Mouse (Mus musculus) cerebellum, adult 2 months (tissue): ENCODE results near the gene Hist1h2ac. TPM values are rescaled to one million over a fixed set of nuclear protein-coding genes. Genes with fewer than 3 reads are reported as not detected.
"Not testable (repeated sequence)": the region's sequence is repeated elsewhere in the genome, so short reads cannot be mapped to it uniquely, and the experiment has no call there.

Source experiments
- DNase-seq, 2 experiments: peaks; one replicate each; pipeline ENCODE4 v3.0.0; 2021
- H3K27ac ChIP-seq: fragments of 200-500 bp; 2 replicates; pipeline ENCODE4 v1.5.1; 2012; ENCODE audit warnings: low read length, control low read depth, inconsistent platforms; ENCODE audit not compliant: insufficient read depth
- H3K27me3 ChIP-seq: fragments of 200-500 bp; 2 replicates; pipeline ENCODE4 v1.6.1; 2012; ENCODE audit warnings: inconsistent platforms, mild to moderate bottlenecking, low read length, moderate library complexity; ENCODE audit not compliant: control insufficient read depth, insufficient read depth
- H3K4me1 ChIP-seq: fragments of 200-500 bp; 2 replicates; pipeline ENCODE4 v1.6.1; 2011; ENCODE audit warnings: low read length; ENCODE audit not compliant: control insufficient read depth, insufficient read depth
- H3K4me3 ChIP-seq: fragments of 200-500 bp; replicated peaks from 2 replicates; pipeline ENCODE3; 2011; ENCODE audit warnings: mild to moderate bottlenecking, low read depth, low read length, control low read depth; ENCODE audit not compliant: insufficient read depth
- CTCF ChIP-seq: fragments of 200-500 bp; IDR thresholded peaks from 2 replicates; pipeline ENCODE4 v1.5.1; 2011; ENCODE audit warnings: low read depth, mild to moderate bottlenecking, control low read depth, low read length, moderate library complexity, borderline replicate concordance; ENCODE audit not compliant: insufficient read depth
- POLR2A ChIP-seq: fragments of 200-500 bp; IDR thresholded peaks from 2 replicates; pipeline ENCODE4 v1.6.1; 2011; ENCODE audit warnings: low read length, control low read depth, borderline replicate concordance; ENCODE audit not compliant: insufficient read depth
- WGBS: fragments of 180-500 bp; shearing (Covaris S2); methylation state at CpG from one replicate; pipeline ENCODE4 v1.1.7; 2018; 5-methylcytosine and 5-hydroxymethylcytosine counted together
- polyA plus RNA-seq: library from polyadenylated mRNA; depleted of rRNA; stranded (reverse); fragments of >200 nt; gene quantifications from 2 replicates; pipeline ENCODE4 v1.2.3, GENCODE M21; 2012; rRNA removed

The Hist1h2ac gene
- 0.85 and 1.1 TPM in 2 replicates for polyA plus RNA-seq

DNA sequence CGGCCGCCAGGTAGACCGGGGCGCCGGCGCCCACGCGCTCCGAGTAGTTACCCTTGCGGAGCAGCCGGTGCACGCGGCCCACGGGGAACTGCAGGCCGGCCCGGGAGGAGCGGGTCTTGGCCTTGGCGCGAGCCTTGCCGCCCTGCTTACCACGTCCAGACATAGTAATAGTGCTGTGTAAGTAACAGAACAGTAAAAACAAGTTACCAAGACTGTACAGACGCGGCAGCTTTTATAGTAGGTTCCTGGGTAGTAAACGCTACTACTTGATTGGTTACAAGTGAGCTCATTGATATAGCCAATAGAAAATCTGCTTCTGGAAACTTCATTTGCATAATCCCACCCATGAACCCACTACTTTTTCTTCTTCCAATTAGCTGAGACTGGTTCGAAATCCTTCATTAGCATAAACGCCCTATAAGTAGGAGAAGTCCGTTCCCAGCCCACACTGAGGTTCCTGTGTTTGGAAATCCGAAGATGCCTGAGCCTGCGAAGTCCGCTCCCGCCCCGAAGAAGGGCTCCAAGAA is at the start of gene Hist1h2ac, which contains the start of gene Hist1h2bc:
Gene Hist1h2ac, minus strand, starts transcription at position 194 of the 527 bp plus-strand sequence.
Gene Hist1h2bc, plus strand, starts transcription at position 445 of the 527 bp plus-strand sequence.
- Histone ChIP-seq H3K27ac (0 out of 2 replicates have a peak within 1 kb of the TSS, but pooled peaks have one; percentile 19), H3K27me3 (no peaks in the 10 kb centered on the region), H3K4me3 (peak within 1 kb of the TSS; percentile 54), H3K4me1 (peaks cover 5% of the 10 kb centered on the region; the same call in 1 of the 2 replicates)
- DNase-seq = peak; percentile 83 to 94
- no peak for TF ChIP-seq CTCF
- no peak for TF ChIP-seq POLR2A
- under 1% methylated on average over 24 of the region's 32 CpGs for WGBS

DNA sequence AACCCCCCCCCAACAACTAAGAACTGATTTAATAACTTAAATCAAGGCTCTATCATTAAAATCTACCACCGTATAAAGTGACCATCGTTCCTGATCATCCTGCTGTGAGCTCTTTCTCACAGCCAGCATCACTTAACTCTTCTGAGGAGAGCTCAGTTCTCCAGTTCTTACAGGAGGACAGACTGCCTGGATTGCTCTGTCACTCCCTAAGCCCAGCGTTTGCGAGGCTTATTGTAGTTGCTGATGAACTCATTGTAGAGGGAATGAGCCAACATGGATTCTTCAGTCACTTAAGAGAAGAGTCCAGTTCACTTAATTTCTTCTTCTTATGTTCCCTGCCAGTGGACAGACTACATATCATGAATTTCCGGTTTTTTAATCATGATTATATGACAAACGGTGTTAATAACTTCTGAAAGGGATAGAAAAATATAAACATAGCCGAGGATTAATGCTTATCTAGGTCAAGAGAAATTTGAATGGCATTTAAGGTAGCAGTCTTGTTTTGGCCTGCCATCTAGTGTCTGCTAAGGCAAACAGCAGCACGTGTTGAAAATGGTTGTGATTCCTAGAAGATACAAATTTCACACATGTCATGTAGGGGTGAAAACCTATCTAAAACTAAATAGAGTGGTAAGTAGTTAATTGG is 48.5 kb upstream of the Hist1h2ac start:
- peak in 1 of 2 experiments; percentile 37 for DNase-seq
- Histone ChIP-seq H3K27me3 (no peaks in the 10 kb centered on the region), H3K4me1 (no peaks in the 10 kb centered on the region), H3K27ac (no peak overlapping the region), H3K4me3 (no peak overlapping the region)
- WGBS = 17% methylated on average over 8 of the region's 8 CpGs
- TF ChIP-seq CTCF (peak; percentile 43; the same call in 1 of the 2 replicates), POLR2A (no peak)

DNA sequence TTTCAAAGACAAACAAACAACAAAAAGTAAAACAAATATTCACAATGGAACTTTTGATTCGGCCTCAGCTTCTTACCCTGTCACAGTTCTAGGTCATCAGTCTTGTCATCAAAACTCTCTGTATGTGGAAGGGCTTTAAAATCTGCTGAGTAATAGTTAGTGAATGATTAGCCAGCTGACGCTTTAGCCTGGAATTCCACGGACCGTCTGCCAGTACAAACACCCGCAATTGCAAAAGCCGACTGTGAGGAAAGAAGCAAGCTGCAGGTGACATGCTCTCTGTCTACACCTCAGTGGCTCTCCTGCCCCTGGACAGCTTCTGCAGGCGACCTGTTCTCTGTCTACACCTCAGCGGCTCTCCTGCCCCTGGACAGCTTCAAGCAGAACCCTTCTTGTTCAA is 46.7 kb upstream of the Hist1h2ac start:
- no peak for TF ChIP-seq POLR2A
- TF ChIP-seq CTCF = no peak
- no peaks in the 10 kb centered on the region for H3K4me1 ChIP-seq
- DNase-seq = no peak
- no peak overlapping the region for H3K4me3 ChIP-seq
- no peaks in the 10 kb centered on the region for H3K27me3 ChIP-seq
- 54% methylated on average over 8 of the region's 8 CpGs for WGBS
- no peak overlapping the region for H3K27ac ChIP-seq

DNA sequence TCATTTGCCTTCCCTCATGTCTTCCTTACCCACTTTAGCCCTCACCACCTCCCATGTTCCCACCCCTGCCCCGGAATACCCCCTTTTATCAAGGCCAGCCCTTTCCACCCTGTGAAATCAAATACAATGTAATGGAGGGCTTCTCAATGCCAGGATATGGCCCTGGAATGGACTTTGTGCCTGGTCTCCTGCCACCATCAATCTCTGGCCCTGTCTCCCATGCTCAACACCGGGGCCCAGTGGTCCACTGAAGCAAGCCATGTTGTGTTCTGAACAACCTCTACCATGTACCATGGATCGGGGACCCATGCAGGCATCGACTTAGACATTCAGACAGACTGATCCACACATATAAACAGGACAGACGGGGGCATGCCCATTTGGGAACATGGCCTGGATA is 46.0 kb upstream of the Hist1h2ac start:
- DNase-seq = no peak
- no peak overlapping the region for H3K4me3 ChIP-seq
- H3K27ac ChIP-seq = no peak overlapping the region
- no peaks in the 10 kb centered on the region for H3K27me3 ChIP-seq
- H3K4me1 ChIP-seq = no peaks in the 10 kb centered on the region
- TF ChIP-seq POLR2A (no peak), CTCF (no peak)
- WGBS = 95% methylated on average over 5 of the region's 5 CpGs

DNA sequence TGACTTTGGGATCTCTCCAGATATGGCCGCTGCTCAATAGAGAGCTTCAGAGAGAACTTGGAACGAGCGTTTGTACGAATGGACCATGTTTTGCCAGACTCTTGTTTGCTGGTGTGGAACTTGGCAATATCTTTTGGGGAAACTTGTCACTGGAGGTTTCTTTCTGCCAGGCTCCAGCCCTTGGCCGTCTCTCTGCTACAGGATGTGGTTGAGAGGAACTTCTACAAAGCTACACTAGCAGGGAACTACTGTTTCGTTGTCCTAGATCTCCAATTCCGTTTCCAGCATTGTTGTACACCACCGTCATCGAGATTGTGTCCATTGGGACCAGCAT is 45.4 kb upstream of the Hist1h2ac start:
- no peaks in the 10 kb centered on the region for H3K4me1 ChIP-seq
- WGBS = 72% methylated on average over 9 of the region's 9 CpGs
- no peak overlapping the region for H3K4me3 ChIP-seq
- H3K27me3 ChIP-seq = no peaks in the 10 kb centered on the region
- no peak for DNase-seq
- no peak for TF ChIP-seq CTCF
- TF ChIP-seq POLR2A = no peak
- H3K27ac ChIP-seq = no peak overlapping the region

DNA sequence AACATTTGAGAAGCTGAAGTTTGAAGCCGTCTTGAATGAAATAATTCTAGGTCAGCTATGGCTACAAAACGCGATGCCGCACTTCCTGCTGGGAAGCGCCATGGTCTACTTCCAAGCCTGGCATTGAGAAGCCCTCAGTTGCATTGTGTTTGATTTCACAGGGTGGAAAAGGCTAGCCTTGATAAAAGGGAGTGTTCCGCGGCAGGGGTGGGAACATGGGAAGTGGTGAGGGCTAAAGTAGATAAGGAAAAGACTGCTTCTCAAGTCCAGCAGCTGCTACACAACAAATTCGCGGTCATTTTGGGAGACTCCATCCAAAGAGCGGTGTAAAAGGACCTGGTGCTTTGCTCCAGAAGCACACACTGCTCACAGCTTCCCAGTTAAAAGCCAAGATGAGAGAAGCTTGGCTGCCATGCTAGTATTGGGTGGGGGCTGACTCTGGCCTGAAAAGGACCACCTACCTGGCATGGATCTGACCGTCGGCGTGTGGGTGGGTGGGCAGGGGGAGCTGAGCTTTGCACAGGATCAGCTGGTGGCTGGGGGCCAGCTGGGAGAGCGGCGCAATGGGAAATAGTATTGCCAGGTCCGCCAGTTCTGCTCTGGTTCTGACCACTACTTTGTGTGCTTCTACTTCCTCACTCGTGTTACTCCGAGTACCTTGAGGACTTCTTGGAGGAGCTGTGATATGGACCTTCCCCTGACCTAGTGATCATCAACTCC is 44.9 kb upstream of the Hist1h2ac start:
- TF ChIP-seq POLR2A (no peak), CTCF (no peak)
- Histone ChIP-seq H3K27ac (no peak overlapping the region), H3K4me3 (no peak overlapping the region), H3K4me1 (no peaks in the 10 kb centered on the region), H3K27me3 (no peaks in the 10 kb centered on the region)
- WGBS = 48% methylated on average over 18 of the region's 18 CpGs
- DNase-seq = no peak

DNA sequence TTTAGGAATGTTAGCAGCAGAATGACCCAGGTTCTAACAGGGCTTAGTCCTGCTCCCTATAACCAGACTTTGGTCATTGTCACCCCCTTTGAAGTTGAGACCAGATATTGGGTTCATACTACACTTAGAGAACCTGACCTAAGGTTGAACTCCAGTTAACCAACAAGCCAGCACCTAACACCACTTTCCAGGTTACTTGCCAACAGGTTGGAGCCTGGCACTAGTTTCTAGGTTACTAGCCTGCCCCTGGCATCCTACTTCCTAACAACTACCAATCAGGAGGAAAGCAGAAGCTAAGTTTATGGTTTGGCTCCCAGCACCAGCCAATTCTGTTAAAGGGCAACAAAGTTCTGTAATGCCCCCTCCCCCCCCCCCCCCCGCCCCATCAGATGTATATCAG is 41.5 kb upstream of the Hist1h2ac start:
- WGBS = 22% methylated on average over 1 of the region's 1 CpGs
- Histone ChIP-seq H3K27me3 (no peaks in the 10 kb centered on the region), H3K4me1 (no peaks in the 10 kb centered on the region), H3K27ac (no peak overlapping the region), H3K4me3 (no peak overlapping the region)
- no peak for DNase-seq
- TF ChIP-seq CTCF = no peak
- TF ChIP-seq POLR2A = no peak

DNA sequence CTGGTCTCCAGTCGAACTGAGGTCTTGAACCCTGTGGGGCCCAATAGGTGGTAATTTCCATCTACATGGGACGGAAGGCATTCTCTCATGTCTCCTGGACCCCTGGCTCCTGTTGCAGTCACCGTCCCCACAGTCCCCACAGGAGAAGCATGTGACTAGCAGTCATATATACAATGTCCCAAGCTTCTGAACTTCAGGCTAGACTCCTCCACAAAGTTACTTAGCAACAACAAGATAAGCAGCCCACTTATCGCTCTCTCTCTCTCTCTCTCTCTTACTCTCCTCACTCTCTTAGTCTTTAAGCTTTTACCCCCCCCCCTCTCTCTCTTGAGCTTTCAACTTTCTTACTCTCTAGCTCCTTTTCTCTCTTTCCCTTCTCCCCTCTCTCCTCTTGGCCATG is 40.5 kb upstream of the Hist1h2ac start:
- H3K4me1 ChIP-seq = no peaks in the 10 kb centered on the region
- no peak for DNase-seq
- H3K4me3 ChIP-seq = no peak overlapping the region
- H3K27me3 ChIP-seq = no peaks in the 10 kb centered on the region
- 83% methylated on average over 4 of the region's 4 CpGs for WGBS
- no peak overlapping the region for H3K27ac ChIP-seq
- TF ChIP-seq POLR2A (no peak), CTCF (no peak)

DNA sequence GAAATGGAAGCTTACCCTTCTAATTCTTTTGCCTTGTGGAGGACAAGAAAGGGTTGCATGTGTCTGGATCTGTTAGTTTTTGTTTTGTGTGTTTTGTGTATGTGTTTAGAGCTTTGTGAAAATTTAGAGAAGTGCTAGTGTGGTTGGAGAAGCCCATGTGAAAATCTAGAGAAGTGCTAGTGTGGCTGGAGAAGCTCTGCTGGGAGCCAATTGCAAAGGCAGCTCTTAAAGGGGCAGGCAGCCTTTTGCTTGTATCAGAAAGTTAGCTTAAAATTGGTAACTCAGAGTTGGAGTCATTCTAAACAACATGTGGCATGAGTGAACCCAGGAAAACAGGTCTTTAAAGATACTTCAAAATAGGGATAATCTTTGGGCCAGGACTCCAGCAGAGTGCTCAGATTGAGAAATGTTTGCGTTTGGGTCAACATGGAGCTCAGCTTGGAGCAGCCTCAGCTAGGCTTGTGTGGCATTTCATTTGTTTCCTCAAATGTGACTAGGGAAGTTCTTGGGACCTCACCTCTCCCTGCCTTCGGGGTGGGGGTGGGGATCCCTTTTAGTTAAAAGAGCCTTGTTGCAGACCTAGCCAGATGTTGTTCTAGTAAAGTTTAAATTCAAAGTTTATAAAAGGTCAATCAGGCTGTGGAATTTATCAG is 34.0 kb upstream of the Hist1h2ac start:
- not testable (repeated sequence) for H3K4me3 ChIP-seq, H3K27me3 ChIP-seq, DNase-seq, H3K4me1 ChIP-seq, H3K27ac ChIP-seq
- 23% methylated on average over 2 of the region's 2 CpGs for WGBS
